Mouse (Mus musculus) kidney, adult 18-20 months (tissue): ENCODE results near the gene Trpm3.
A peak's percentile ranks its signal among the peaks of the same experiment; 100 is the strongest.

Experiments used
- DNase-seq: peaks from one replicate; pipeline ENCODE4 v3.0.0; 2021

Gene Trpm3

GRCm38 (mm10) chr19:22657251-22657650 is 518.4 kb downstream of the Trpm3 start:
- no peak for DNase-seq

DNA sequence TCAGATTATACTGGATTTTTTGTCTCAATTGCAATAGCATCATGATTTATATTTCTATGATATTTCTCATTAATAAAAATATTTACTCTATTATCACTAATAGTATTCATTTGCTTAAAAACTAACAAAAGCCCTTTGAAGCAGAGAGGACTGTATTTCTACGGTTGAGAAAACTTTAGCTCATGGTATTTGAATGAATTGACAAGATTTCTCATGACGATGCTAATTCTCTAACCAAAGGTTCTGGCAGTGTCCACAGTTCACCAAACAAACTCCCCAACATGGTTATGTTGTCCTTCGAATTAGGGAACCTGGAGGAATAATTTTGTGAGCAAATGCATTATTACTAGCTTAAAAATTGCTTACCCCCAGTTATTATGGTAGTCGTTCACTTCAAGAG is 526.6 kb downstream of the Trpm3 start:
- no peak for DNase-seq

DNA sequence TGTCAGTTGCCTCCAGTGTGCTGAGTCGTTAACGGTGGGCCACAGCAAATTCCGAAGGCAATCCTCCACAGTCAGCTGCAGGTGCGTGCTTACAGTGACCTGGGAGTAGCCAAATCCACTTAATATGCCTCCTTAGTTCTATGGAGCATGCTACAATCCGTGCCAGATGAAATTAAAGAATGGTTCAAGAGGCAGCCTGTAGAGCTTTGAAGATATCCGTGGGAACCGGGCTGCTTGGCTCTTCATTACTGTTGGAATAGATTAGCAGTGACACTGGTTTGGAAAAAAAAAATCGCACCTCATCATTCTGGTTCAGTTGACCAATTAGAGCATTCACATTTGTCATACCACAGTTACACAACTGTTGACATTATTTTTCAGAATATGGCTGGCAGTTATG is 531.4 kb downstream of the Trpm3 start:
- DNase-seq = no peak

GRCm38 (mm10) chr19:22672892-22673291 is 534.0 kb downstream of the Trpm3 start:
- no peak for DNase-seq

DNA sequence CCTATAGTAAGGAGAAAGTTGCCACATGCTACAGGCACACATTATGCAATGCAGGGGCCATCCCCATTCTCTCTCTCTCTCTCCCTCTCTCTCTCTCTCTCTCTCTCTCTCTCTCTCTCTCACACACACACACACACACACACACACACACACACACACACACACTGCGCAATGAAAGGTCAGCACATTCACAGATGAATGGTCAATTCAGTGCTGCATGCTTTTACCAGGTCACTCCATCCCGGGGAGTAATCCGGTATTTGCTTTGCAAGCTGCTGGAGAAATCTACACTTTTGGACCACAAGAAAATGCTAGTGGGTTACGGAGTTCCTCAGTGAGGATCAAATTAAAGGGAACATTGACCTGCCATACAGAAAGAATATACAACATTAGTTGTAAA is 537.4 kb downstream of the Trpm3 start:
- no peak for DNase-seq

DNA sequence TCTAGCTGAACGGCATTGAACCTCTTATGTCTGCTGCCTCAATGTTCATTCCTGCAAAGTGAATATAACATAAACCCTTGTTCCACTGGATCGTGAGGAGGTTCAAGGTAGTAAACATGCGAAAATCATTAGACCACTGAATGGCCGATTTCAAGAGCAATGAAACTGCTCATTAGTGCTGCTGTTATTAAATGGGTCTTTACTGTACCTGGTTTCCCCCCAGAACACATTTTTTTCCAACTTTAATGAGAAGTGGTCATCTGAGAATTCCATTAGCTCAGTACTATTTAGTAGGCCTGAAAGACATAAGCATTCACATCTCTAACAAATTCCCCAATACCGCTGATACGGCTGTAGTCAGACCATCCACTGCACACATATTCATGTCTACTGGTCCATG is 543.4 kb downstream of the Trpm3 start:
- DNase-seq = no peak

DNA sequence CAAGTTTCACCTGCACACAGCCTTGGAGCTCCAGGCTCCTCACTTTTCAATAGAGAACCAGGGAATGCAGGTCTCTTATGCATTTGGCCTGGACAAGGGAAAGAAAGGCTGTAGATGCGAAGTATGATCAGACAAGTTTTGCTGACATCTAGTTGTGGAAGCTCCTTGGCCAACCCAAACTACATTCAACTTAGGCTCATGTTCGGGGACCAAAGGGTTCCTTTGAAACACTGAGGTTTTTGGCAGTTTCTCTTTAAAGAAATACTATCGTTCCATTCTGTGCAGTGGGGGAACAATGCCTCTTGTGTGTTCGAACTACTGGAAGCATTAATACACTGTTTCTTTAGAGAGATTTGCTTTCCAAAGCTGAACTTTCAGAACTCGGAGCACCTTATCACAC is 553.1 kb downstream of the Trpm3 start:
- no peak for DNase-seq

GRCm38 (mm10) chr19:22692553-22692952 is 553.7 kb downstream of the Trpm3 start:
- DNase-seq = no peak

GRCm38 (mm10) chr19:22692956-22693355 is 554.1 kb downstream of the Trpm3 start:
- DNase-seq = no peak

- no peak for DNase-seq
These were observed 556.6 kb downstream of the Trpm3 start for GRCm38 (mm10) chr19:22695423-22695822.

- no peak for DNase-seq
These were observed 559.9 kb downstream of the Trpm3 start for GRCm38 (mm10) chr19:22698737-22699136.

DNA sequence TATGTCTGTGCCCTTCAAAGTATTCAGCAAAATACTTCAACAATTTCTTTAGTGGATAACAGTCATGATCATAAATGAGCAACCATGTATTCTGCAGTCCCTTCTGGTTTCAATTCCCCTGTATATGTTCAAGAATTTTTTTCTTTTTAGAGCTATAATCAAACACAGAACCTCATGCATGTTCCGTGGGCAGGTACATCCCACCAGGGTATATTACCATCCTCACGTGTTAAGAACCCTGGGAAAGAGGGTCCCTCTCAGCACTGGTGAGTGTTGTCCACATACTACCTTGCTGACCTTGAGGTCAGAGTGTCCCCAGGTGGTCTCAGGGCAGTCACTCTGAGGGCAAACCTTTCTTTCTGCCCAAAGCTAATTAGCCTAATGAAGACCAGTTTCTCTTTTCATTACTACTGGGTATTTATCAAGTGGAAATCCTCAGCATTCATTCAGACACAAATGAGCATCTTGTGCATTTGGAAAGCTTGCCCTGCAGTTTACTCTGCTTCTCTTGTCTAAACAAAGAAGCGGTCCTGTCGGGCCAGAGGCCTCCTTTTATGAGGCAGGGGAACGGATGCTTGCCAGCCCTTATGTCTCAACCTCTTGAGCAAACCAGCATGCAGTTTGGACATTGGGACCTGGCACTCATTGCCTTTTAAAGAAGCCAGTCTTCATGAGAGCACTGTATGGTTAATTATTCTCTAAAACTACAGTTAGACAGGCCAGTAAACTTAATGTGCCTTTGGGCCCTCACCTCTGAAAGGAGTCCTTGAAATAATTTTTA is 562.2 kb downstream of the Trpm3 start:
- DNase-seq = peak; percentile 48

- DNase-seq = no peak
These were observed 565.0 kb downstream of the Trpm3 start for GRCm38 (mm10) chr19:22703876-22704275.

- DNase-seq = no peak
These were observed 566.6 kb downstream of the Trpm3 start for GRCm38 (mm10) chr19:22705414-22705813.

DNA sequence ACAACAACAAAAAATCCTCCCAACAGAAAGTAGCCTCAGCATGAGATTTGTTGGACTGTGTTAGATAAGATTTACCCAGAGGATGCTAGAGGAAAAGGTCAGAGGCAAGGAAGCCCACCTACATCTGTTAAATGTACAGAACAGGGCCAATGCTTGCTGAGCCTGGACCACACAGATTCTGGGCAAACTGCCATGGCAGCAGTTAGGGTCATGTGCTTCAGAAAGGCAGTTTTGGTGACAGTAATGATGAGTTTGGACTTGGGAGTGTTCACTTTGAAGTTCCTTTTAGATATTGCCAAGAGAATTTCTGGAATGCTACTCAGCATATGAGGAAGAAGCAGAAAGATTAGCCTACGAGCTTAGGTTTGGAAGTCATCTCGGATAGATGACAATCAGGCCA is 580.2 kb downstream of the Trpm3 start:
- DNase-seq = no peak

DNA sequence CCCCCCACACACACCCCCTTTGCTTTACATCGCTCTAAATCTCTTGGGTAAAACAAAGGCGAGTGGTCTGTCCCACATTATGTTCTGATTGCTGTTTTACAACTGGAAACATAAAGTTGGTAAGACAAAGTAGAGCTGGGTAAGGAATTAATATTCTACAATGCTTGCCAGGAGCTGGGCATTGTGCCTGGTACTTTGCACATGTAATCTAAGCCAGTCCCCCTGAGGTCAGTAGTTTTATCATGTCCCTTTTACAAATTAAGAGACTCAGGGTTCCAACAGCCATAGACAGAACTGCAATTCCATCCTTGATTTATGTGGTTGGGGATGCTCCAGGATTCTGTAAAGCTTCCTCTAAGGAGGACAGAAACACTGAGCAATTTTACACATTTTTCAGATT is 591.0 kb downstream of the Trpm3 start:
- peak; percentile 18 for DNase-seq

DNA sequence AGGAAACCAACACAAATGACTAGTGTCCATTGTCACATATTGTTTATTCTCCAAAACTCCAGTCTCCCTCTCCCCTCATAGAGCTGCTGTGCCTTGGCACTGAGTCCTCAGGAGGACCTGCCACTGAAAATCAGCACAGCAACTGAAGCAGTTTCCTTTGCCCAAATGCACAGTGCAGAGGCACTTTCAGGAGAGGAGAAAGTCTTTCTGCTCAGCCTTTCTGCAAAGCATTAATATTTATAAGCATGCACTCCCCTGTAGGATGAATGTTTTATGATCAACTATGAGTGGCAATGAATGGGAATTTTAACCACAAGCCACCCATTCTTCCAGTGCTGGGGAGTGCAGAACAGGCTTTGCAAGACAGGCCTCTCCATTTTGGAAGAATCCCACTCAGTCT is 592.1 kb downstream of the Trpm3 start:
- DNase-seq = no peak

GRCm38 (mm10) chr19:22736870-22737269 is 598.0 kb downstream of the Trpm3 start:
- DNase-seq = no peak

- no peak for DNase-seq
These were observed 600.4 kb downstream of the Trpm3 start for GRCm38 (mm10) chr19:22739240-22739639.

DNA sequence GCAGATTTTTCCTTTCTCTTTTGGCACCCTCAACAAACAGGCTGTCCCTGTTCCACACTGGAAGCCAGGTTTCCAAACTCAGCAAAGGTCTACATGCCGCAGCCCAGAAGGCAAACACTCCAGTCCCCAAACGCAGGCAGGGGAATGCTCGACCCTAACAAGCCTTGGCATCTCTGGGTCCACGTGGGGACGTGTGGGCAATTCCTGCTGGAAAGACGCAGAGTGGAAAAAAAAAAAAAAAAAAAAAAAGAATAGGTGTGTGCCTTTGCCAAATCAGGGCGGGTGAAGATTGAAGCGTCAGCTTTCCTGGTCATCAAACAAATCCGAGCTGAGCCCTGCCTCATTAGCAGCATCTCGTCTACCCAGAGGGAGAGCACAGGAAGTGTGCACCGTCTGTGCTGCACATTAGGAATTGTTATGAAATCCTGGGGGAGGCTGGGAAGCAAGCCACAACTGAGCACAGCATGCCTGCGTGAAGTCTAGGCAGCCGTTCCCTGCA is 614.5 kb downstream of the Trpm3 start:
- no peak for DNase-seq

- DNase-seq = no peak
These were observed 615.2 kb downstream of the Trpm3 start for GRCm38 (mm10) chr19:22754071-22754470.

DNA sequence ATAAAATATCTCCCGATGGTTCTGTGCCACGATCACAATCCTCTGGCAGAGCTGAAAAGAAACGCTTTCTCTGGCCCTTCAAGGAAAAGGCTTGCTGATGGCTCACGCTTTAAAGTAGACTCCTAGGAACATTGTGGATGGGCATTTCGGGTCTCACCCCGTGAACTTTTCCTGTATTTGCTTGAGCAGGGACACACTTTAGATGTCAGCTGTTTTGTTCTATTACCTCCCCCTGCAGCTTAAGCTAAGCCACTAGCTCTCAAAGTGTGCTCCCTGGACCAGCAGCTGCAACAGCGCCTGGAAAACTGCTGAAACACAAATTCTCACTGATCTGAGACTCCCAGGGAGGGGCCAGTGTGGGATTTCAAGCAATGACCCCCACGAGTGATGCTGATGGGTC is 615.7 kb downstream of the Trpm3 start:
- no peak for DNase-seq

DNA sequence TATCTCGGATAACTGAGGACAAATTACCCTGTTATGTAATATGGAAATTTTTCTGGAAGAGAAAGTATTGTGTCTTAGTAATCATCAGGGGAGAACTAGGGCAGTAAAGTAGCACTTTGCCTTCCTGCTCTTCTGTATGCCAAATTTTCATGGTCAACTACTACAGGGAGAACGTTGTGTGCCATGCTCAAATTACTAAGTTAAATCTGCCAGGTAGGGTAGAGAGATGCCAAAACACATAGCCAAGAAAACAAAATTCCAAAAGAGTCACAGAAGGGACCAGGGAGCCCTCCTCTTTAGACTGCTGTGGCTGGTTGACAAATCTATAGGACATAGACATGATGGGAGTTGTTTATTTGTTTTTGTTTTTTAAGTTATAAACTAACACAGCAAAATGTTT is 619.6 kb downstream of the Trpm3 start:
- no peak for DNase-seq

DNA sequence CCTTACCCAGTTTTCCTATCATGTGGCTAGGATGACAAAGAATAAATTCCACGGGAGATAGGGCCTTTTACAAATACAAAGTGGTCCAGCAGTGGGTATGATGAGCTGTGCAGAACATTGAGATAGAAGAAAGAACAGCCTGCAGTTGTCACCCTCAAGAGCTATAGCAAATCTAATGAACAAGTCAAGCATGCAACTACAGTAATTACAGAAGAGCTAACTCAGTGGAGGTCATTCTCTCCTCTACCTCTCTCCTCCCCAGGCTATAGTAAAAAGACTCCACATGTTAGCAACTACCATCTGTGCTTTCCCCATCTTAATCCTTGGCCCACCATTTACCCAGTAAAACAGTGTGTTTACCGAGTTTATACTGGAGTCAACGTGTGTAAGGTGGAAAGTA is 629.4 kb downstream of the Trpm3 start:
- no peak for DNase-seq

GRCm38 (mm10) chr19:22775191-22775695 is 636.4 kb downstream of the Trpm3 start:
- no peak for DNase-seq
